Mouse (Mus musculus): ENCODE data around the gene Atg9a. TPM values are rescaled to one million over a fixed set of nuclear protein-coding genes. Genes with fewer than 3 reads are reported as not detected.

The Atg9a gene
- polyA plus RNA-seq, 1 experiment = 58.1 TPM

DNA sequence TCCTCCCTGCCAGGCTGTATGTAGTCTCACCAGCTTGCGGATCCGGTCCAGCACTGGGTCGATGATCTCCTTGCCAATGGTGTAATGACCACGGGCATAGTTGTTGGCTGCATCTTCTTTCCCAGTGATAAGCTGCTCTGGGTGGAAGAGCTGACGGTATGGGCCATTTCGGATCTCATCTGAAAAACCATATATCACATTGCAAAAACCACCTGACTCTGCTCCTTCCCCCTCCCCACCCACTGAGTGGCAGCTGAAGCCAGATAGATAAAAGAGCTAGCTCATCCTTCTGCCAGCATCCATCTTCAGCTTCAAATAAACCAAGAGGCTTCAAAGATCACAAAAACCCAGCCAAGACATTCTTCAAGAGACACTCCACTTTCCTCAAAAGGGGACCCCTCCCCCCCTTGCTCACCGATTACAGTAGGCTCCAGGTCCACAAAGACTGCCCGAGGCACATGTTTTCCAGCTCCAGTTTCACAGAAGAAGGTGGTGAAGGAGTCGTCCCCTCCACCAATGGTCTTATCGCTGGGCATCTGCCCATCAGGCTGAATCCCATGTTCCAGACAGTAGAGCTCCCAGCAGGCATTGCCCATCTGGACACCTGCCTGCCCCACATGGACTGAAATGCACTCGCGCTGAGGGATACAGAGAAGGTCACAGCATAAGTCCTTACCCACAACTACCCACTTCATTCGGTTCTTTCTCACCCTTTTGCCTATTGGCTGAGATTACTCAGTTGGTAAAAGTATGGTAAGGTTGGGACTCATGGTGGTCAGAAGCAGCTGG, 25.0 kb upstream of the Atg9a start:
- Histone ChIP-seq H3K4me1 (peaks cover 83% of the 10 kb centered on the region), H3K9me3 (no peaks in the 10 kb centered on the region), H3K36me3 (replicated peaks; ENCODE audit: low read length) (peaks cover 62% of the 10 kb centered on the region), H3K4me3 (replicated peaks) (peak overlapping the region; percentile 96), H3K27me3 (replicated peaks) (no peaks in the 10 kb centered on the region)
- TF ChIP-seq FLI1 (IDR thresholded peaks at IDR 0.05; ENCODE audit: low read length) = no peak
- no peak for TF ChIP-seq GATA1 (IDR thresholded peaks at IDR 0.05; ENCODE audit: borderline replicate concordance, low read length)

DNA sequence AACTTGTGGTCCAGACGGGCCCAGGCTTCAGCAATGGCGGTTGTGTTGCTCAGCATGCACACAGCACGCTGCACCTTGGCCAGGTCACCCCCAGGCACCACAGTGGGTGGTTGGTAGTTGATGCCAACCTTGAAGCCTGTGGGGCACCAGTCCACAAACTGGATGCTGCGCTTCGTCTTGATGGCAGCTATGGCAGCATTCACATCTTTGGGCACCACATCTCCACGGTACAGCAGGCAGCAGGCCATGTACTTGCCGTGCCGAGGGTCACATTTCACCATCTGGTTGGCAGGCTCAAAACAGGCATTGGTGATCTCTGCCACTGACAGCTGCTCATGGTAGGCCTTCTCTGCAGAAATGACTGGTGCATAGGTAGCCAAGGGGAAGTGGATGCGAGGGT, 23.8 kb upstream of the Atg9a start:
- Histone ChIP-seq H3K4me1 (peaks cover 82% of the 10 kb centered on the region), H3K4me3 (replicated peaks) (peak overlapping the region; percentile 96)

DNA sequence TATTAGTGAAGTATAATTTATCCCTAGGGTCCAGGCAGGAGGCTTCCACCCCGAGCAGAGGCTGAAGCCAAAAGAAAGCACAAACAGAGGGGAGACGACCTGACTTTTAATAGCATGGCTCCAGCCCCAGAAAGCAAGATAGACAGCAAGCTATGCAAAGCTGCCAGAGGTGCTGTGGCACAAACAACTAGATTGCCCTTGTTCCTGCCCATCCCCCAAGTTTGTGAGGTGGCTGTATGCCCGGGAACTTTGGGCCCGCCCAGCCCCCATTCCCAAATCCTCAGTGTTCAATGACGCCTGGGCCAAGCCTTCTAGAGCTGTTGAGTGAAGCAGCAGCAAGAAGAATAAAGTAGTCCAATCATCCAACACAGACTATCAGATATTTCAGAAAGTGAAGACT, 22.9 kb upstream of the Atg9a start:
- no peak for TF ChIP-seq GATA1 (IDR thresholded peaks at IDR 0.05; ENCODE audit: borderline replicate concordance, low read length)
- no peak for TF ChIP-seq FLI1 (IDR thresholded peaks at IDR 0.05; ENCODE audit: low read length)
- no peaks in the 10 kb centered on the region for H3K9me3 ChIP-seq
- peaks cover 71% of the 10 kb centered on the region for H3K36me3 ChIP-seq (replicated peaks; ENCODE audit: low read length)
- peak overlapping the region; percentile 96 for H3K4me3 ChIP-seq (replicated peaks)
- H3K4me1 ChIP-seq = peaks cover 78% of the 10 kb centered on the region
- no peaks in the 10 kb centered on the region for H3K27me3 ChIP-seq (replicated peaks)

More for the DNA sequence above, 23.8 kb upstream of the Atg9a start:
- TF ChIP-seq GATA1 (IDR thresholded peaks at IDR 0.05; ENCODE audit: borderline replicate concordance, low read length) (no peak), FLI1 (IDR thresholded peaks at IDR 0.05; ENCODE audit: low read length) (no peak)
- H3K9me3 ChIP-seq = no peaks in the 10 kb centered on the region
- H3K27me3 ChIP-seq (replicated peaks) = no peaks in the 10 kb centered on the region
- peaks cover 71% of the 10 kb centered on the region for H3K36me3 ChIP-seq (replicated peaks; ENCODE audit: low read length)

DNA sequence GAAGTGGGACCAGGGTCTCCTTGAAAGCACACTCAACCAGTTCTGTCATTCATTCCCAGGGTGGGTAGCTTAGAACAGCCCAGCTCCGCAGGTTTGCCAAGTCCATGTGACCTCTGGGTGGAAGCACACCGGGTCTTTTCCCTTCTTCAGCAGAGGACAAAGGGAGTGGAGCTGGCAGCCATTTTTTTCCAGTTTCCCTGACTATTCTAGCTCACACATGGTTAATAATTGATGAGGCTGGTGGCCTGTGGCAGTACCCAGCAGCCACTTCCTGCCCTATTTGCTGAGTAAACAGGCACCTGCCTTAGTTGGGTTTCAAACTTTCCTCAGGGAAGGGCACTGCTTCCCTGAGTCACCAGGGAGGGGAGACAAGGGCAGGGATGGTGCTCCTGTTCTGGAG, 22.4 kb upstream of the Atg9a start:
- H3K27me3 ChIP-seq (replicated peaks) = no peaks in the 10 kb centered on the region
- TF ChIP-seq GATA1 (IDR thresholded peaks at IDR 0.05; ENCODE audit: borderline replicate concordance, low read length) (no peak), FLI1 (IDR thresholded peaks at IDR 0.05; ENCODE audit: low read length) (no peak)
- peak overlapping the region; percentile 96 for H3K4me3 ChIP-seq (replicated peaks)
- peaks cover 78% of the 10 kb centered on the region for H3K4me1 ChIP-seq
- no peaks in the 10 kb centered on the region for H3K9me3 ChIP-seq
- peaks cover 71% of the 10 kb centered on the region for H3K36me3 ChIP-seq (replicated peaks; ENCODE audit: low read length)

DNA sequence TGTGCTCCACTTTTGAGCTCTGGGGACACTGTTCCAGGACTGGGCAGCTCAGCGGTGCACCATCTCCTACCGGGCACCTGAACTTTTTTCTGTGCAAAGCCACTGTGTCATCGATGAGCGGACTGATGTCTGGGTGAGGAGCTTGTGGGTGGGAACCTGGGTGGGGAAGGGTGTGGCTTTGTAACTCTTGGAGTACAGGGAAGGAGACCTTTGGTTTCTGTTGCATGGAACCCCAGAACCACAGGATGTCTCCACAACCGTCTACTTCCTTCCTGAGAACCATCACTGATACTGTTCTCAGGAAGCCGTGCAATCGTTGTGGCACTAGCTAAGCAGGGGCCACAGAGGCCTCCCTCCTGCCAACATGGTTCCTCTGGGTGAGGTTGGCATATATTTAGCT, 21.1 kb upstream of the Atg9a start:
- TF ChIP-seq GATA1 (IDR thresholded peaks at IDR 0.05; ENCODE audit: borderline replicate concordance, low read length) (peak; percentile 51; the same call in 1 of the 3 replicates), FLI1 (IDR thresholded peaks at IDR 0.05; ENCODE audit: low read length) (peak; percentile 80; the same call in 1 of the 2 replicates)
- peak overlapping the region; percentile 96 for H3K4me3 ChIP-seq (replicated peaks)
- peaks cover 88% of the 10 kb centered on the region for H3K4me1 ChIP-seq

DNA sequence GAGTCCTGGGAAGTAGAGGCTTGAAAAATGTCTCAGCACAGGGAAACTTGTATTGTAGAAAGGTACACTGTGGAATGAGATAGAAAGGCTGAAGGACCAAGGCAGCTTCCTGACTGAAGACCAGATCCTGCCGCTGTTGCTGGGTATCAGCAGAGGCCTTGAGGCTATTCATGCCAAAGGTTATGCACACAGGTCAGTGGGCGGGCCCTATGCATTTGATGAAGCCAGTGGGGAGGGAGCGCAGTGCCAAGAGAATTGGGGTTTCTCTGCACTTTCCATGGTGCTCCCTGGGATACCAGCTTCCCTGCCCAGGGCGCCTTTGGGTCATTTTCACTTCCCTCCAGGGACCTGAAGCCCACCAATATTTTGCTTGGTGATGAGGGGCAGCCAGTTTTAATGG, 20.5 kb upstream of the Atg9a start:
- Histone ChIP-seq H3K4me1 (peaks cover 94% of the 10 kb centered on the region), H3K9me3 (no peaks in the 10 kb centered on the region), H3K4me3 (replicated peaks) (peak overlapping the region; percentile 96), H3K36me3 (replicated peaks; ENCODE audit: low read length) (peaks cover 68% of the 10 kb centered on the region), H3K27me3 (replicated peaks) (no peaks in the 10 kb centered on the region)
- TF ChIP-seq FLI1 (IDR thresholded peaks at IDR 0.05; ENCODE audit: low read length) (no peak), GATA1 (IDR thresholded peaks at IDR 0.05; ENCODE audit: borderline replicate concordance, low read length) (no peak)

More for the DNA sequence above, 21.1 kb upstream of the Atg9a start:
- H3K9me3 ChIP-seq = no peaks in the 10 kb centered on the region
- H3K36me3 ChIP-seq (replicated peaks; ENCODE audit: low read length) = peaks cover 70% of the 10 kb centered on the region
- no peaks in the 10 kb centered on the region for H3K27me3 ChIP-seq (replicated peaks)

DNA sequence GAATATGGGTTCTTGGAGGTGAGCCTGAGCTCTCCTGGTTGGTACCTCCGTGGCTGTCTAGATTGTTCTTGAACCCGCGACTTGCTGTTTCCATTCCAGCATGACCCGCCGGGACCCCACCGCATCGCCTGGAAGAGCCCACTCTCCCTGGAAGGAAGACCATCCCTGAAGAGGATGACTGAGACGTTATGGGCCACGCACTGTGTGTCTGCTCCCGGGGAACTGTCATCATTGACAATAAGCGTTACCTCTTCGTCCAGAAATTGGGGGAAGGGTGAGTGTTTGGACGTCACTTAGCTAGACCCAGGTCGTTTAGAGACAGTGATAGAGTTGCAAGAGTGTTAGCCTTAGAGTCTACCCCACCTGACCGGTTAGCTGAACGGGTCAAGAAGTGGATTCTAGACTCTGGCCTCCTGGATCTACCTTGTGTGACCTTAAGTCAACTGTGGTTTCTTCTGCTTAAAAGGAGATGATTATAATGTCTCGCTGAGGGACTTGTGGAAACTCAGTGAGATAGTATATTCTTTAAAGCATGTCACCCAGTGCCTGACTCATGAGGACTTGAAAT, 19.2 kb upstream of the Atg9a start:
- H3K9me3 ChIP-seq = no peaks in the 10 kb centered on the region
- H3K4me1 ChIP-seq = peaks cover 94% of the 10 kb centered on the region
- H3K27me3 ChIP-seq (replicated peaks) = no peaks in the 10 kb centered on the region
- H3K36me3 ChIP-seq (replicated peaks; ENCODE audit: low read length) = peaks cover 68% of the 10 kb centered on the region
- TF ChIP-seq GATA1 (IDR thresholded peaks at IDR 0.05; ENCODE audit: borderline replicate concordance, low read length) (no peak), FLI1 (IDR thresholded peaks at IDR 0.05; ENCODE audit: low read length) (no peak)
- peak overlapping the region; percentile 96 for H3K4me3 ChIP-seq (replicated peaks)

DNA sequence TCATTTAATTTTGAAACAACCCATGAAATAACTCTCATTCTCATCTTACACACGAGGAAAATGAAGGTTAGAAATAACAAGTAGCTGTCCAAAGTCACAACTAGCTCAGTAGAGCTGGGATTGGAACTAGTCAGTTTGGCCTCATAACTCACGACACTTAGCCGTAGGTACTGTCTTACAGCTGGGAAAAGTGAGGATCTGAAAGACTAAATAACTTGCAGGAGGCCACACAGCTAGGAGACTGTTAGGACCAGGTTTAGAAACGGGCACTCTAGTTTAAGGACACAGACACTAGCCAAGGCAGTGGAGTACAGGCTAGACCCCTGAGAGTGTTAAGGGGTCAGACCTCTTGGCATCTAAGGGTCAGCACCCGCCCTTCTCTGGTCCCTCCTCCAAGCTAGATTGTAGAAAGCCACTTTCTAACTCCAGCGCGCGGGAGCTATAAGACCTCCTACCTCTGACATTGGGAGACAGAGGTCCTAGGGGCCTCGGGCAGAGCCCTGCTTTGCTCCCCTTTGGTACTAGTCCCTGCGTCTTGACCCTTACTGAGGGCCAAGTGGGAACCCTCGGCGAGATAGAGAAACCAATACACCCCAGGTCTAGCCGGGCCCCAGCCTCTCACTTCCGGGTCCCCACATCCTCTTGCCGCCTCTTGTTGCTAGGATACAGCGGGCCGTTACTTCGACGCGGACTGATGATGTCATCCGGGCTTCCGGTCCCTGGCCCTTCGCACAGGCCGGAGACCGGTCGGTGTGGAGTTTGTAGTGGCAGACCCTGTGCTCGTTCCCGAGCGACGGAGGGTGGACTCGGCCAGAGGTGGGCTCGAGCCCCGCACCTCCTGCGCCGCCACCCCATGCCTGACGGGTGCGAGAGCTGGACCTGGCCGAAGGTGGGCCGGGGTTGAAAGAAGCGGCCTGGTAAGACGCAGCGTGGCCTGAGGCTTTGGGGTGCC, 18.4 kb upstream of the Atg9a start, which contains the start of the genes Glb1l and Stk16:
TSS of gene Glb1l (minus strand) at position 678 of the 952 bp plus-strand sequence.
TSS of gene Stk16 (plus strand) at position 703 of the 952 bp plus-strand sequence.
- no peaks in the 10 kb centered on the region for H3K27me3 ChIP-seq (replicated peaks)
- H3K4me1 ChIP-seq = peaks cover 94% of the 10 kb centered on the region
- H3K36me3 ChIP-seq (replicated peaks; ENCODE audit: low read length) = peaks cover 66% of the 10 kb centered on the region
- peak within 1 kb of the TSS; percentile 96 for H3K4me3 ChIP-seq (replicated peaks)
- H3K9me3 ChIP-seq = no peaks in the 10 kb centered on the region
- no peak for TF ChIP-seq GATA1 (IDR thresholded peaks at IDR 0.05; ENCODE audit: borderline replicate concordance, low read length)
- TF ChIP-seq FLI1 (IDR thresholded peaks at IDR 0.05; ENCODE audit: low read length) = peak; percentile 97

DNA sequence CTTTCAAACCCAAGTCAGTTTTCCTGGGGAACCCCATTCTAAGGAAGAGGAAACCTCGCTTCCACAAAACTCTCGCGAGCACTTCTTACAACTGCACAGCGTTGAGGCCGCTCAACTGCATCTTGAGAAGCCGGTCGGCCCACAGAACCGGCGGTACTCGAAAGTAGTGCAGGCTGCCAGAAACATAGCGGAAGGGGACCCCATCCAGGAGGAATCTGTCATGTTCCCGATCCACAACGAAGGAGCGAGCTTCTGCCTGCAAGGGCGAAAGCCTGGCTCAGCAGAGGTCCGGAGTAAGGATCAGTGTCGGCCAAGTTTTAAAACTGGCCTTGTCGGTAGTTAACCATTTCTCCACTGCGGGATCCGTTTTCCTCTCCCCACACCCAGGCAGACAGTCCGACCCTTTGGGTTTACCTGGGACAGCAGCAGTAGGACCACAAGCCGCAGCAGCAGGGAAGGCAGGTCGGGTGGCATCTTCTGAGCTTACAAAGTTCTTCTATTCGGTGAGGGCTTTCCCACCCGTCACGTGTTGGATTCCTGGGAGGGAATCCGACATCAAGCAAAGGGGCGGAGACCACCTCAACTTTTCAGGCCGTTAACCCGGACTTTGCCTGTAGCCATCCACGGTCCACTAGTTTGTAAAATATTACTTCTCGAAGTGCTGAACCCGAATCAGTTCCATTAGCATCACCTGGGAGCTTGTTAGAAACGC, 17.1 kb upstream of the Atg9a start:
- Histone ChIP-seq H3K4me3 (replicated peaks) (peak overlapping the region; percentile 96), H3K36me3 (replicated peaks; ENCODE audit: low read length) (peaks cover 66% of the 10 kb centered on the region)
- TF ChIP-seq GATA1 (IDR thresholded peaks at IDR 0.05; ENCODE audit: borderline replicate concordance, low read length) (no peak), FLI1 (IDR thresholded peaks at IDR 0.05; ENCODE audit: low read length) (no peak)

More for the DNA sequence above, 17.1 kb upstream of the Atg9a start:
- Histone ChIP-seq H3K9me3 (no peaks in the 10 kb centered on the region), H3K4me1 (peaks cover 94% of the 10 kb centered on the region), H3K27me3 (replicated peaks) (no peaks in the 10 kb centered on the region)
